Mouse (Mus musculus) limb, embryonic 12.5 days (tissue): ENCODE results near the gene Ccr10. TPM values are rescaled to one million over a fixed set of nuclear protein-coding genes. Genes with fewer than 3 reads are reported as not detected.

Source experiments
- ATAC-seq: fragments of 200-750 bp; cut with Nextera tagmentation; 2 replicates; pipeline ENCODE4 v1.8.0; 2017; ENCODE audit warnings: low read depth, moderate TSS enrichment; ENCODE audit not compliant: insufficient number of reproducible peaks, insufficient read depth, low FRiP score, low TSS enrichment
- H3K27ac ChIP-seq: fragments of 300-500 bp; sonication (generic); 2 replicates; pipeline ENCODE4 v1.5.1; 2016; ENCODE audit warnings: mild to moderate bottlenecking, moderate library complexity
- H3K27me3 ChIP-seq: fragments of 300-500 bp; sonication (generic); 2 replicates; pipeline ENCODE4 v1.6.1; 2016; ENCODE audit warnings: mild to moderate bottlenecking, moderate library complexity
- H3K36me3 ChIP-seq: fragments of 300-500 bp; sonication (generic); 2 replicates; pipeline ENCODE4 v1.6.1; 2016; ENCODE audit warnings: mild to moderate bottlenecking, moderate library complexity
- H3K4me1 ChIP-seq: fragments of 300-500 bp; sonication (generic); replicated peaks from 2 replicates; pipeline ENCODE4 v1.6.1; 2016
- H3K4me2 ChIP-seq: fragments of 300-500 bp; sonication (generic); 2 replicates; pipeline ENCODE4 v1.6.1; 2016; ENCODE audit warnings: mild to moderate bottlenecking, moderate library complexity
- H3K4me3 ChIP-seq: fragments of 300-500 bp; sonication (generic); replicated peaks from 2 replicates; pipeline ENCODE4 v1.5.1; 2016; ENCODE audit warnings: mild to moderate bottlenecking
- H3K9ac ChIP-seq: fragments of 300-500 bp; sonication (generic); replicated peaks from 2 replicates; pipeline ENCODE4 v1.6.1; 2016; ENCODE audit warnings: mild to moderate bottlenecking, moderate library complexity
- H3K9me3 ChIP-seq: fragments of 300-500 bp; sonication (generic); 2 replicates; pipeline ENCODE4 v1.6.1; 2016; ENCODE audit warnings: mild to moderate bottlenecking, moderate library complexity
- WGBS: fragments of 180-500 bp; shearing (Covaris S2); methylation state at CpG from one replicate; pipeline ENCODE4 v1.1.7; 2016; 5-methylcytosine and 5-hydroxymethylcytosine counted together
- polyA plus RNA-seq: library from polyadenylated mRNA; unstranded; fragments of >200 nt; fragmentation: Nextera tagmentation; extraction: Ambion mirVana; gene quantifications from 2 replicates; pipeline ENCODE4 v1.2.1, GENCODE M21; 2016

Ccr10 gene
- polyA plus RNA-seq, 1 experiment from 2014 or later = not detected

- H3K27ac ChIP-seq = no peak overlapping the region
- peaks cover 77% of the 10 kb centered on the region for H3K36me3 ChIP-seq
- ATAC-seq = no peak
- no peak overlapping the region for H3K4me3 ChIP-seq
- no peak overlapping the region for H3K9ac ChIP-seq
- H3K27me3 ChIP-seq = no peaks in the 10 kb centered on the region
- H3K9me3 ChIP-seq = no peaks in the 10 kb centered on the region
- no peak overlapping the region for H3K4me2 ChIP-seq
- H3K4me1 ChIP-seq = peaks cover 17% of the 10 kb centered on the region
- 55% methylated on average over 1 of the region's 1 CpGs for WGBS
Observed at GRCm38 (mm10) chr11:101195101-101195500, 19.9 kb upstream of the Ccr10 start.

- WGBS = 82% methylated on average over 6 of the region's 6 CpGs
- no peak for ATAC-seq
- no peak overlapping the region for H3K4me3 ChIP-seq
- H3K27ac ChIP-seq = no peak overlapping the region
- H3K27me3 ChIP-seq = no peaks in the 10 kb centered on the region
- no peak overlapping the region for H3K4me2 ChIP-seq
- H3K4me1 ChIP-seq = peaks cover 21% of the 10 kb centered on the region
- H3K9me3 ChIP-seq = no peaks in the 10 kb centered on the region
- H3K36me3 ChIP-seq = peaks cover 72% of the 10 kb centered on the region
- H3K9ac ChIP-seq = no peak overlapping the region
Observed at GRCm38 (mm10) chr11:101194643-101195042, 19.4 kb upstream of the Ccr10 start.

GRCm38 (mm10) chr11:101194137-101194536 lies 18.9 kb upstream of the Ccr10 start:
- no peaks in the 10 kb centered on the region for H3K27me3 ChIP-seq
- H3K9ac ChIP-seq = no peak overlapping the region
- no peak overlapping the region for H3K27ac ChIP-seq
- no peaks in the 10 kb centered on the region for H3K9me3 ChIP-seq
- no peak for ATAC-seq
- WGBS = 87% methylated on average over 5 of the region's 5 CpGs
- H3K36me3 ChIP-seq = peaks cover 67% of the 10 kb centered on the region
- H3K4me1 ChIP-seq = peaks cover 26% of the 10 kb centered on the region
- no peak overlapping the region for H3K4me3 ChIP-seq
- H3K4me2 ChIP-seq = no peak overlapping the region

- Histone ChIP-seq H3K36me3 (peaks cover 57% of the 10 kb centered on the region), H3K4me2 (no peak overlapping the region), H3K4me3 (no peak overlapping the region), H3K9ac (no peak overlapping the region), H3K4me1 (peaks cover 27% of the 10 kb centered on the region), H3K27ac (no peak overlapping the region), H3K27me3 (no peaks in the 10 kb centered on the region), H3K9me3 (no peaks in the 10 kb centered on the region)
- WGBS = 86% methylated on average over 7 of the region's 7 CpGs
- ATAC-seq = no peak
Observed at GRCm38 (mm10) chr11:101193076-101193475, 17.8 kb upstream of the Ccr10 start.

- H3K9ac ChIP-seq = no peak overlapping the region
- H3K4me1 ChIP-seq = peaks cover 27% of the 10 kb centered on the region
- no peak for ATAC-seq
- WGBS = 93% methylated on average over 6 of the region's 6 CpGs
- no peaks in the 10 kb centered on the region for H3K9me3 ChIP-seq
- H3K36me3 ChIP-seq = peaks cover 52% of the 10 kb centered on the region
- H3K4me3 ChIP-seq = no peak overlapping the region
- no peaks in the 10 kb centered on the region for H3K27me3 ChIP-seq
- H3K4me2 ChIP-seq = no peak overlapping the region
- no peak overlapping the region for H3K27ac ChIP-seq
Observed at GRCm38 (mm10) chr11:101192646-101193045, 17.4 kb upstream of the Ccr10 start.

- Histone ChIP-seq H3K9ac (no peak overlapping the region), H3K4me3 (no peak overlapping the region), H3K36me3 (peaks cover 46% of the 10 kb centered on the region), H3K4me2 (no peak overlapping the region), H3K9me3 (no peaks in the 10 kb centered on the region), H3K4me1 (peaks cover 27% of the 10 kb centered on the region), H3K27me3 (no peaks in the 10 kb centered on the region), H3K27ac (no peak overlapping the region)
- ATAC-seq = no peak
- WGBS = 78% methylated on average over 4 of the region's 4 CpGs
Observed at GRCm38 (mm10) chr11:101191919-101192470, 16.8 kb upstream of the Ccr10 start.

- no peak for ATAC-seq
- H3K9me3 ChIP-seq = no peaks in the 10 kb centered on the region
- no peaks in the 10 kb centered on the region for H3K27me3 ChIP-seq
- peak overlapping the region; percentile 69; the same call in 1 of the 2 replicates for H3K27ac ChIP-seq
- H3K4me1 ChIP-seq = peaks cover 27% of the 10 kb centered on the region
- 41% methylated on average over 17 of the region's 17 CpGs for WGBS
- H3K4me3 ChIP-seq = no peak overlapping the region
- H3K36me3 ChIP-seq = peaks cover 38% of the 10 kb centered on the region
- H3K9ac ChIP-seq = no peak overlapping the region
- no peak overlapping the region for H3K4me2 ChIP-seq
Observed at GRCm38 (mm10) chr11:101190913-101191907, 16.0 kb upstream of the Ccr10 start.

GRCm38 (mm10) chr11:101190181-101190912 lies 15.1 kb upstream of the Ccr10 start:
- H3K4me3 ChIP-seq = no peak overlapping the region
- no peak for ATAC-seq
- H3K9me3 ChIP-seq = no peaks in the 10 kb centered on the region
- no peaks in the 10 kb centered on the region for H3K27me3 ChIP-seq
- H3K27ac ChIP-seq = peak overlapping the region; percentile 72; the same call in 1 of the 2 replicates
- no peak overlapping the region for H3K4me2 ChIP-seq
- H3K36me3 ChIP-seq = peaks cover 29% of the 10 kb centered on the region
- H3K9ac ChIP-seq = 0 out of 2 replicates have a peak overlapping the region, but pooled peaks have one; percentile 23
- H3K4me1 ChIP-seq = peaks cover 27% of the 10 kb centered on the region
- whole genome bisulfite sequencing = 40% methylated on average over 8 of the region's 8 CpGs

GRCm38 (mm10) chr11:101189495-101190180 lies 14.4 kb upstream of the Ccr10 start:
- Histone ChIP-seq H3K9ac (0 out of 2 replicates have a peak overlapping the region, but pooled peaks have one; percentile 23), H3K4me2 (no peak overlapping the region), H3K27me3 (no peaks in the 10 kb centered on the region), H3K4me1 (peaks cover 27% of the 10 kb centered on the region), H3K9me3 (no peaks in the 10 kb centered on the region), H3K4me3 (no peak overlapping the region), H3K27ac (peak overlapping the region; percentile 72), H3K36me3 (peaks cover 22% of the 10 kb centered on the region)
- ATAC-seq = peak; percentile 9; the same call in 1 of the 2 replicates
- 8% methylated on average over 5 of the region's 6 CpGs for WGBS

- H3K36me3 ChIP-seq = peaks cover 9% of the 10 kb centered on the region; the same call in 1 of the 2 replicates
- peaks cover 27% of the 10 kb centered on the region for H3K4me1 ChIP-seq
- no peak overlapping the region for H3K4me2 ChIP-seq
- H3K4me3 ChIP-seq = no peak overlapping the region
- no peaks in the 10 kb centered on the region for H3K27me3 ChIP-seq
- no peaks in the 10 kb centered on the region for H3K9me3 ChIP-seq
- no peak for ATAC-seq
- H3K9ac ChIP-seq = no peak overlapping the region
- WGBS = 82% methylated on average over 11 of the region's 11 CpGs
- H3K27ac ChIP-seq = no peak overlapping the region
Observed at GRCm38 (mm10) chr11:101188166-101188805, 13.0 kb upstream of the Ccr10 start.
